26 mouse cellular contexts compared by ENCODE assay signal in genomic region chr12:119204411-119204810, GRCm38 (mm10).
"Had no signal": no experiment of that assay in that cellular context is flagged by ENCODE, and none has a peak within 500 bp of the region (broad histone marks: within the 10 kb centered on the region; RNA-seq: fewer than 3 reads in every experiment).

No protein-coding gene starts in this region.

- H3K9me3 ChIP-seq: heart, embryonic 13.5 days; heart, embryonic 15.5 days; intestine, embryonic 15.5 days; limb, embryonic 13.5 days; limb, embryonic 15.5 days; liver, embryonic 12.5 days had no signal

- H3K4me1 ChIP-seq: heart, embryonic 15.5 days; intestine, embryonic 15.5 days; limb, embryonic 13.5 days; limb, embryonic 15.5 days; liver, embryonic 12.5 days had no signal

- DNase-seq: gastrocnemius, adult 2 months; gastrocnemius, postnatal 10 days; gastrocnemius, postnatal 25 days; heart, adult 11 months; heart, adult 2 months; heart, postnatal 14 days; heart, postnatal 36 days; kidney, adult 18-20 months; kidney, adult 8-10 months; kidney, postnatal 25 days; kidney, postnatal 4 days; left cerebral cortex, postnatal 4 days had no signal

- ATAC-seq: hindbrain, embryonic 16.5 days; intestine, embryonic 15.5 days; intestine, postnatal 0 days; liver, embryonic 12.5 days had no signal

- H3K36me3 ChIP-seq: heart, embryonic 15.5 days; intestine, embryonic 15.5 days; limb, embryonic 15.5 days; liver, embryonic 12.5 days had no signal

- H3K4me2 ChIP-seq: heart, embryonic 11.5 days; heart, embryonic 13.5 days; heart, embryonic 15.5 days; hindbrain, embryonic 14.5 days; intestine, embryonic 15.5 days; limb, embryonic 13.5 days; limb, embryonic 15.5 days; liver, embryonic 12.5 days had no signal

- H3K27ac ChIP-seq: gastrocnemius, adult 2 months; heart, adult 2 months; heart, embryonic 13.5 days; heart, embryonic 15.5 days; hindbrain, embryonic 14.5 days; intestine, embryonic 15.5 days; kidney, postnatal 0 days; layer of hippocampus, adult 2 months; left cerebral cortex, adult 2 months; limb, embryonic 13.5 days; limb, embryonic 15.5 days; liver, embryonic 12.5 days; liver, embryonic 14.5 days had no signal

- H3K27me3 ChIP-seq: heart, embryonic 13.5 days; heart, embryonic 15.5 days; intestine, embryonic 15.5 days; limb, embryonic 13.5 days; limb, embryonic 15.5 days; liver, embryonic 12.5 days had no signal

- H3K9ac ChIP-seq: heart, embryonic 13.5 days; heart, embryonic 15.5 days; hindbrain, embryonic 14.5 days; intestine, embryonic 15.5 days; limb, embryonic 13.5 days; limb, embryonic 15.5 days; liver, embryonic 12.5 days; liver, embryonic 14.5 days had no signal

- H3K4me3 ChIP-seq: gastrocnemius, adult 2 months; heart, adult 2 months; heart, embryonic 13.5 days; heart, embryonic 15.5 days; intestine, embryonic 15.5 days; layer of hippocampus, adult 2 months; left cerebral cortex, adult 2 months; limb, embryonic 13.5 days; limb, embryonic 15.5 days; liver, embryonic 12.5 days had no signal
